Mouse (Mus musculus): Measurements from ENCODE around the gene Trp53.
"Not testable (repeated sequence)": the region's sequence is repeated elsewhere in the genome, so short reads cannot be mapped to it uniquely, and the experiment has no call there.

Trp53 gene

GRCm38 (mm10) chr11:69580091-69580514 lies at the start of gene Trp53, which contains the start of gene Wrap53:
Gene Trp53, plus strand, starts transcription at chr11:69580359.
Gene Wrap53, minus strand, starts transcription at chr11:69580255.
- peak; percentile 94 for DNase-seq (ENCODE audit: low read depth, low spot score)
- Histone ChIP-seq H3K27me3 (ENCODE audit: control insufficient read depth, insufficient read depth, low read length, poor library complexity, severe bottlenecking) (no peaks in the 10 kb centered on the region), H3K36me3 (ENCODE audit: control insufficient read depth, insufficient read depth, low read length, poor library complexity, severe bottlenecking) (no peaks in the 10 kb centered on the region; the same call in 1 of the 2 replicates)

GRCm38 (mm10) chr11:69530755-69531154 lies 49.4 kb upstream of the Trp53 start:
- not testable (repeated sequence) for H3K36me3 ChIP-seq (ENCODE audit: control insufficient read depth, insufficient read depth, low read length, poor library complexity, severe bottlenecking); H3K27me3 ChIP-seq (ENCODE audit: control insufficient read depth, insufficient read depth, low read length, poor library complexity, severe bottlenecking); DNase-seq (ENCODE audit: low read depth, low spot score)

- Histone ChIP-seq H3K36me3 (ENCODE audit: control insufficient read depth, insufficient read depth, low read length, poor library complexity, severe bottlenecking) (no peaks in the 10 kb centered on the region), H3K27me3 (ENCODE audit: control insufficient read depth, insufficient read depth, low read length, poor library complexity, severe bottlenecking) (no peaks in the 10 kb centered on the region)
- DNase-seq (ENCODE audit: low read depth, low spot score), result no peak
Measured at GRCm38 (mm10) chr11:69532480-69533150, 47.5 kb upstream of the Trp53 start.

GRCm38 (mm10) chr11:69534990-69535389 lies 45.2 kb upstream of the Trp53 start:
- no peaks in the 10 kb centered on the region for H3K27me3 ChIP-seq (ENCODE audit: control insufficient read depth, insufficient read depth, low read length, poor library complexity, severe bottlenecking)
- H3K36me3 ChIP-seq (ENCODE audit: control insufficient read depth, insufficient read depth, low read length, poor library complexity, severe bottlenecking), result no peaks in the 10 kb centered on the region
- DNase-seq (ENCODE audit: low read depth, low spot score), result no peak

- Histone ChIP-seq H3K36me3 (ENCODE audit: control insufficient read depth, insufficient read depth, low read length, poor library complexity, severe bottlenecking) (no peaks in the 10 kb centered on the region), H3K27me3 (ENCODE audit: control insufficient read depth, insufficient read depth, low read length, poor library complexity, severe bottlenecking) (no peaks in the 10 kb centered on the region)
- no peak for DNase-seq (ENCODE audit: low read depth, low spot score)
Measured at GRCm38 (mm10) chr11:69540700-69541099, 39.5 kb upstream of the Trp53 start.

GRCm38 (mm10) chr11:69541741-69542140 lies 38.4 kb upstream of the Trp53 start:
- DNase-seq (ENCODE audit: low read depth, low spot score); H3K27me3 ChIP-seq (ENCODE audit: control insufficient read depth, insufficient read depth, low read length, poor library complexity, severe bottlenecking); H3K36me3 ChIP-seq (ENCODE audit: control insufficient read depth, insufficient read depth, low read length, poor library complexity, severe bottlenecking): not testable (repeated sequence)

- no peak for DNase-seq (ENCODE audit: low read depth, low spot score)
- Histone ChIP-seq H3K36me3 (ENCODE audit: control insufficient read depth, insufficient read depth, low read length, poor library complexity, severe bottlenecking) (no peaks in the 10 kb centered on the region), H3K27me3 (ENCODE audit: control insufficient read depth, insufficient read depth, low read length, poor library complexity, severe bottlenecking) (no peaks in the 10 kb centered on the region)
Measured at GRCm38 (mm10) chr11:69543598-69543997, 36.6 kb upstream of the Trp53 start.

- no peak for DNase-seq (ENCODE audit: low read depth, low spot score)
- H3K36me3 ChIP-seq (ENCODE audit: control insufficient read depth, insufficient read depth, low read length, poor library complexity, severe bottlenecking), result no peaks in the 10 kb centered on the region
- no peaks in the 10 kb centered on the region for H3K27me3 ChIP-seq (ENCODE audit: control insufficient read depth, insufficient read depth, low read length, poor library complexity, severe bottlenecking)
Measured at GRCm38 (mm10) chr11:69545957-69546356, 34.2 kb upstream of the Trp53 start.

GRCm38 (mm10) chr11:69546423-69547053 lies 33.6 kb upstream of the Trp53 start:
- DNase-seq (ENCODE audit: low read depth, low spot score), result peak; percentile 60
- no peaks in the 10 kb centered on the region for H3K36me3 ChIP-seq (ENCODE audit: control insufficient read depth, insufficient read depth, low read length, poor library complexity, severe bottlenecking)
- H3K27me3 ChIP-seq (ENCODE audit: control insufficient read depth, insufficient read depth, low read length, poor library complexity, severe bottlenecking), result no peaks in the 10 kb centered on the region

- DNase-seq (ENCODE audit: low read depth, low spot score), result peak; percentile 34
- no peaks in the 10 kb centered on the region for H3K27me3 ChIP-seq (ENCODE audit: control insufficient read depth, insufficient read depth, low read length, poor library complexity, severe bottlenecking)
- no peaks in the 10 kb centered on the region for H3K36me3 ChIP-seq (ENCODE audit: control insufficient read depth, insufficient read depth, low read length, poor library complexity, severe bottlenecking)
Measured at GRCm38 (mm10) chr11:69547071-69547470, 33.1 kb upstream of the Trp53 start.

- H3K27me3 ChIP-seq (ENCODE audit: control insufficient read depth, insufficient read depth, low read length, poor library complexity, severe bottlenecking), result no peaks in the 10 kb centered on the region
- no peak for DNase-seq (ENCODE audit: low read depth, low spot score)
Measured at GRCm38 (mm10) chr11:69549060-69549656, 31.0 kb upstream of the Trp53 start, which contains the start of gene Dnah2. Gene Dnah2, minus strand, starts transcription at chr11:69549110.

GRCm38 (mm10) chr11:69551310-69551709 lies 28.8 kb upstream of the Trp53 start:
- no peak for DNase-seq (ENCODE audit: low read depth, low spot score)
- H3K36me3 ChIP-seq (ENCODE audit: control insufficient read depth, insufficient read depth, low read length, poor library complexity, severe bottlenecking), result no peaks in the 10 kb centered on the region
- H3K27me3 ChIP-seq (ENCODE audit: control insufficient read depth, insufficient read depth, low read length, poor library complexity, severe bottlenecking), result no peaks in the 10 kb centered on the region

More at GRCm38 (mm10) chr11:69549060-69549656, 31.0 kb upstream of the Trp53 start, which contains the start of gene Dnah2:
- no peaks in the 10 kb centered on the region for H3K36me3 ChIP-seq (ENCODE audit: control insufficient read depth, insufficient read depth, low read length, poor library complexity, severe bottlenecking)

GRCm38 (mm10) chr11:69552622-69553340 lies 27.4 kb upstream of the Trp53 start:
- no peak for DNase-seq (ENCODE audit: low read depth, low spot score)
- H3K36me3 ChIP-seq (ENCODE audit: control insufficient read depth, insufficient read depth, low read length, poor library complexity, severe bottlenecking), result no peaks in the 10 kb centered on the region
- H3K27me3 ChIP-seq (ENCODE audit: control insufficient read depth, insufficient read depth, low read length, poor library complexity, severe bottlenecking), result no peaks in the 10 kb centered on the region

GRCm38 (mm10) chr11:69553341-69553721 lies 26.8 kb upstream of the Trp53 start:
- Histone ChIP-seq H3K36me3 (ENCODE audit: control insufficient read depth, insufficient read depth, low read length, poor library complexity, severe bottlenecking) (no peaks in the 10 kb centered on the region), H3K27me3 (ENCODE audit: control insufficient read depth, insufficient read depth, low read length, poor library complexity, severe bottlenecking) (no peaks in the 10 kb centered on the region)
- DNase-seq (ENCODE audit: low read depth, low spot score), result no peak

Measured in splenic B cell, adult 2 months (primary cell).